Mouse (Mus musculus) neutrophil, adult 5-6 weeks (primary cell): ENCODE measurements at regions not wholly inside any gene's neighbourhood (a gene's known extent, or its start where the extent isn't known, plus 50 kb on each side); places are given as distances from the start of the nearest gene placed in this dataset.
"Not testable (repeated sequence)": the region's sequence is repeated elsewhere in the genome, so short reads cannot be mapped to it uniquely, and the experiment has no call there.

Experiments used
- ATAC-seq: fragments of 151-379, 151-347 bp; 2 replicates; pipeline ENCODE4 v1.8.0; 2017; ENCODE audit warnings: mild to moderate bottlenecking, moderate TSS enrichment; ENCODE audit not compliant: insufficient number of reproducible peaks, poor library complexity, low FRiP score, severe bottlenecking; ENCODE audit errors: extremely low read depth

DNA sequence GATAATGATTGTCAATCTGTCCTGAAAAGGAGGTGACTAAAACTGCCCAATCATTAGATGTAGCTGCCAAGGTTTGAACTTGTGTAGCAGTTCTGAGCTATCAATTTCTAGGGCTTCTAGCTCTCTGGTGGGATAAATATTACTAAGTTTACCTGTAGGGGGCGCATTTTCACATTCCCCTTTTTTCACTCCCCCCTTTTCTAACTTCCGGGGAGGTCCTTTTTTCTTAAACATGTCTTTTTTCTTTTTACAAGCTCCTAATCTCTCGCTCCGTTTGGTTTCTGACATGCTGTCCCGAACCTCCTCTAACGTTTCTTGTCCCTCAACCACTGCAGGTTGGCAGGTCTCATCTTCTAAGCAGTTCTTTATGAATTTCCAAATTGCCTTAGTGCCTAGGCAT is 2129.0 kb downstream of the Cntnap5b start:
- not testable (repeated sequence) for ATAC-seq

- ATAC-seq = peak; percentile 99
These were observed 2129.7 kb downstream of the Cntnap5b start for GRCm38 (mm10) chr1:101902154-101902825.

DNA sequence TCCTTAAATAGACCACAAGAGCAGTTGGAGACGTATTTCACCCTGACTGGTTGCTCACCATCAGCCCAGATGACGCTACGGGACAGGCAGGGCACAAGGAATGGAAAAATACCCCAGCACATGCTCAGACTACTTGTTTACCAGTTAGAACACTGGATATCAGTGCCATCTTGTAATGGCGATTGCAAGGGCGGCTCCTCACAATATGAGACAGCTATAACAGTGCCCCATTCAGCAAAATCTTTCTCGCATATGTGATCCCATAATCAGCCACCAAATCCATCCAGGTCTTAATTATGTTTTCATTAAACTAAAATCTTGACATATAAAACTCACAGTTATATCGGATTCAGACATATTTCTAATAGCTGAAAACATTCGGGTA is 2130.3 kb downstream of the Cntnap5b start:
- not testable (repeated sequence) for ATAC-seq

- ATAC-seq = not testable (repeated sequence)
These were observed 2144.4 kb downstream of the Cntnap5b start for GRCm38 (mm10) chr1:101916991-101917390.

DNA sequence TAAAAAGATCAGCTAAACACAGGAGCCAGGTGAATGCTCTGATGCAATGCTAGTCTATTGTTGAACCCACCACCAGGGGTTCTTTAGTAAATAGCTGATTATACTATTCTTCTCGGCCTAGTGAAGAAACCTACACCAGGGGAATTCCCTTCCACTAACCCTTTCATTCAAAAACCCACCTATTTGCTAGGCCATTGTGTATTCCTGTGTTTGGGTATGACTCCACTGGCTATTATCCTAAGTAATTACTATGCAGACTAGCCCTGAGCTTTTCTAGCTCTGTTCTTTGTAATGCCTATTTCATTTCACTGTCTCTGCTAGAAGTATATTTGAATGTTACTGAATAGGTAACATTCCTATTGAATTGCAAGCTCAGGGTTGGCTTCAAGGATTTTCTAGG is 2146.3 kb downstream of the Cntnap5b start:
- no peak for ATAC-seq

DNA sequence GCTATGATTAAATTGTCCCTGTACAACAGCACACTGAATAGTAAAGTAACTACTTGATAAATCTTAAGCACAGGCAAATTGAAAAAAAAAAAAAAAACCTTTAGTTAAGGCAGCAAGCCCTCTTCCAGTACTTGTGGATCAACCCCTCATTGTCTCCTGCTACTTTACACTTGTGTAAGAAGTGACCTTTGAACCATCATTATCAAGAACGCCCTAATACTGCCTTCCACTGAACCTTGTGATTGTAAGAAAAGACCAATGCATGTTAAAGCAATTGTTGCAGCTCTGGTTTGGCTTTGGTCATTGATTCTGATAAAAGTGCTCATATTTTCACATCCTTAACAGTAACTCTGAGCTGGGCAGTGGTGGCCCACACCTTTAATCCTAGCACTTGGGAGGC is 2168.5 kb downstream of the Cntnap5b start:
- ATAC-seq = no peak
